Mouse (Mus musculus): ENCODE data around the gene Clspn.

The Clspn gene

GRCm38 (mm10) chr4:126632668-126633067 is 75.9 kb downstream of the Clspn start:
- DNase-seq (ENCODE audit: extremely low read depth, low read depth): no peak

GRCm38 (mm10) chr4:126636330-126636729 is 79.6 kb downstream of the Clspn start:
- no peak for DNase-seq (ENCODE audit: extremely low read depth, low read depth)

GRCm38 (mm10) chr4:126637446-126637845 is 80.7 kb downstream of the Clspn start:
- DNase-seq (ENCODE audit: extremely low read depth, low read depth): no peak

DNA sequence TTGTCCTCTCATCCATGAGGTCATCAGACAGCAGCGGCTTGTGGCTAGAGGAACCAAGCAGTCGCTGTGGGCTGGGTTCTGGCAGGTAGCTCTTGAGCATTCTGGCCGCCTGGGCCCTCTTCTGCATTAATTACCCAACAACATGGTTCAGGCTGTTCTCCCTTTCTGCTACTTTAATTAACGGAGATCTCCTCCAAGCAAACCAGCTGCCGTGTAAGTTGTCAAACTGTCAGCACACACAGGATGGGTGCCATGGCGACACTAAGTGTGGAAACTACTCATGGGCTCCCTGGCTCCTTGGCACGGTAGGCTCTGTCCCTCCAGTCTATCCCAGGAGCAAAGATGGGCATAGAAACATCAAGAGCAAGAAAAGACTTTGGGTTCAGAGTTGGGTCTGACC is 82.6 kb downstream of the Clspn start:
- DNase-seq (ENCODE audit: extremely low read depth, low read depth): no peak

DNA sequence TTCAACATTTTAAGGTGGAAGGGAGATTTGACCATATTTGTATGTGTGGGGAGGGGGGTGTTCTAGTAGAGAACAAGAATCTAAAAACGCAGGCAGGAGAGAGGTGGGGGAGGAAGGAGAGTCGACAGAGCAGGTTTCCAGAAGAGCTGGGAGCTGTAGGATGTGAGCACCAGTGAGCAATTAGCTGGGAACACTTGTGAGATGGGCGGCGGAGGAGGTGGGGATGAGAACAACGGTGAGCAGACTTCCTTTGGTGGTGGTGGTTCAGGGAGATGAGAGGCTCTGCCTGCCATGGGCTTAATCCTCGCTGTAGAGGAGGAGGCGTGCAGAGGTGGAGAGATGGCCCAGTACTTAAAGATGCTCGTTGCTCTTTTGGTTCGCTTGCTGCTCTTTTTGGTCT is 85.2 kb downstream of the Clspn start:
- DNase-seq (ENCODE audit: extremely low read depth, low read depth): no peak
